In the genomic region with DNA sequence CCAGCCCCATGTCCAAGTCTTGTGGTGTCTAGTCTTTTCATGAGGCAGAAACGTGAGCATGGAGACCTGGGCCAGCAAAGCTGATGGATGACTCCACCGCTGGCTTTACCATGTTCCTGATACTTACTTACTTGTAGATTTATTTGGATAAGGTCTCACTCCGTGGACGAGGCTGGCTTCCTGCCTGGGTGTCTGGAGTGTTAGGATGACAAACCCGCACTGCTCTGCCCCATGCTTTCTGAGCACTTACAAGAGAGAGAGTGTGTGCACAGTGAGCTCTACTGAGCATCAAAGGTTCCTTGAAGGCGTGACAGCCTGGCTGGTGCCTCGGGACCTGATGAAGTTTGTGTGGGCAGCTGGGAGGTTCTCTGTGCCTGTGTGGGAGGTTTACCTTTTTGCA, we compare ENCODE assay signal across 18 mouse cellular contexts. TPM values are rescaled to one million over a fixed set of nuclear protein-coding genes. Genes with fewer than 3 reads are reported as not detected.
DNase-seq lines count a peak whose midpoint lies in the region; ATAC-seq lines count a peak whose summit lies in the region.
"Had no signal": no experiment of that assay in that cellular context is flagged by ENCODE, and none has a peak within 500 bp of the region (broad histone marks: within the 10 kb centered on the region; RNA-seq: fewer than 3 reads in every experiment).

No protein-coding gene starts in this region.

- H3K27me3 ChIP-seq in kidney, embryonic 14.5 days (ENCODE audit: control insufficient read depth, insufficient read depth, low read length): no peaks in the 10 kb centered on the region
- no peaks in the 10 kb centered on the region for H3K27me3 ChIP-seq in kidney, embryonic 15.5 days
- no peaks in the 10 kb centered on the region for H3K27me3 ChIP-seq in lung, embryonic 15.5 days
- H3K27me3 ChIP-seq: embryonic facial prominence, embryonic 15.5 days; heart, embryonic 15.5 days; midbrain, embryonic 13.5 days had no signal

- no peak overlapping the region for H3K4me3 ChIP-seq in kidney, embryonic 14.5 days (ENCODE audit: low read length)
- no peak overlapping the region for H3K4me3 ChIP-seq in kidney, embryonic 15.5 days (replicated peaks)
- no peak overlapping the region for H3K4me3 ChIP-seq in lung, embryonic 15.5 days
- H3K4me3 ChIP-seq: embryonic facial prominence, embryonic 15.5 days; forebrain, embryonic 10.5 days; heart, embryonic 15.5 days; hindbrain, embryonic 10.5 days; layer of hippocampus, adult 2 months; midbrain, embryonic 13.5 days had no signal

- no peaks in the 10 kb centered on the region for H3K36me3 ChIP-seq in kidney, embryonic 14.5 days (ENCODE audit: control insufficient read depth, insufficient read depth, low read length)
- no peaks in the 10 kb centered on the region for H3K36me3 ChIP-seq in kidney, embryonic 15.5 days
- H3K36me3 ChIP-seq in lung, embryonic 15.5 days: no peaks in the 10 kb centered on the region
- H3K36me3 ChIP-seq: embryonic facial prominence, embryonic 15.5 days; forebrain, embryonic 10.5 days; heart, embryonic 15.5 days; hindbrain, embryonic 10.5 days; midbrain, embryonic 13.5 days had no signal

- WGBS in kidney, embryonic 14.5 days: 31% methylated on average over 7 of the region's 7 CpGs
- whole genome bisulfite sequencing in kidney, embryonic 15.5 days: 27% methylated on average over 7 of the region's 7 CpGs
- WGBS in lung, embryonic 15.5 days: 10% methylated on average over 7 of the region's 7 CpGs

- H3K4me2 ChIP-seq in kidney, embryonic 14.5 days (replicated peaks; ENCODE audit: low read depth, low read length): no peak overlapping the region
- no peak overlapping the region for H3K4me2 ChIP-seq in kidney, embryonic 15.5 days
- no peak overlapping the region for H3K4me2 ChIP-seq in lung, embryonic 15.5 days
- H3K4me2 ChIP-seq: embryonic facial prominence, embryonic 15.5 days; heart, embryonic 15.5 days; midbrain, embryonic 13.5 days had no signal

- no peak overlapping the region for H3K9ac ChIP-seq in kidney, embryonic 14.5 days (ENCODE audit: low read depth, low read length)
- no peak overlapping the region for H3K9ac ChIP-seq in kidney, embryonic 15.5 days
- no peak overlapping the region for H3K9ac ChIP-seq in lung, embryonic 15.5 days
- H3K9ac ChIP-seq: embryonic facial prominence, embryonic 15.5 days; heart, embryonic 15.5 days; midbrain, embryonic 13.5 days had no signal

- peak; percentile 38; the same call in 1 of the 2 replicates for ATAC-seq in kidney, embryonic 14.5 days (ENCODE audit: low FRiP score, low TSS enrichment)
- ATAC-seq in kidney, embryonic 15.5 days (replicated peaks; ENCODE audit: low FRiP score): no peak
- ATAC-seq in lung, embryonic 15.5 days (ENCODE audit: borderline replicate concordance, extremely low read depth, low FRiP score, low TSS enrichment): peak; percentile 69; the same call in 1 of the 2 replicates
- ATAC-seq: midbrain, embryonic 13.5 days had no signal

- H3K4me1 ChIP-seq in kidney, embryonic 14.5 days (ENCODE audit: control insufficient read depth, insufficient read depth, low read length): peaks cover 7% of the 10 kb centered on the region; the same call in 1 of the 2 replicates
- H3K4me1 ChIP-seq in kidney, embryonic 15.5 days: peaks cover 27% of the 10 kb centered on the region
- peaks cover 13% of the 10 kb centered on the region for H3K4me1 ChIP-seq in lung, embryonic 15.5 days

- intact Hi-C loops in left cerebral cortex, postnatal 25 days (cut with DNase I): no loop called here

- H3K9me3 ChIP-seq in kidney, embryonic 14.5 days (ENCODE audit: control insufficient read depth, low read length): no peaks in the 10 kb centered on the region
- H3K9me3 ChIP-seq in kidney, embryonic 15.5 days (replicated peaks): no peaks in the 10 kb centered on the region
- H3K9me3 ChIP-seq in lung, embryonic 15.5 days: no peaks in the 10 kb centered on the region
- H3K9me3 ChIP-seq: embryonic facial prominence, embryonic 15.5 days; forebrain, embryonic 10.5 days; heart, embryonic 15.5 days; hindbrain, embryonic 10.5 days; midbrain, embryonic 13.5 days had no signal

- DNase-seq in lung, postnatal 25 days (ENCODE audit: low spot score): no peak
- DNase-seq in left cerebral cortex, postnatal 25 days (ENCODE audit: low spot score in 2 of 2): peak; percentile 36 to 60
- peak; percentile 24 to 56 for DNase-seq in lung, postnatal 4 days
- no peak for DNase-seq in embryo, embryonic 9.5 days (ENCODE audit: extremely low spot score)
- DNase-seq: adrenal gland, postnatal 25 days; cerebellum, adult 8-10 months; spleen, adult 18-20 months; thymus, adult 2 months had no signal

- H3K27ac ChIP-seq in kidney, embryonic 14.5 days (ENCODE audit: low read depth, low read length): no peak overlapping the region
- H3K27ac ChIP-seq in kidney, embryonic 15.5 days: no peak overlapping the region
- H3K27ac ChIP-seq in lung, embryonic 15.5 days: peak overlapping the region; percentile 27; the same call in 1 of the 2 replicates
- H3K27ac ChIP-seq: embryonic facial prominence, embryonic 15.5 days; forebrain, embryonic 10.5 days; heart, embryonic 15.5 days; hindbrain, embryonic 10.5 days; layer of hippocampus, adult 2 months; midbrain, embryonic 13.5 days had no signal

RNA-seq across cellular contexts. Expression of a gene that starts 27.5 kb away (rescaled TPM):
- 6.6 and 7.9 TPM in 2 replicates for polyA plus RNA-seq in kidney, embryonic 14.5 days (2014; fragmentation: Nextera tagmentation; extraction: Ambion mirVana)
- polyA plus RNA-seq in kidney, embryonic 15.5 days (2015; fragmentation: Nextera tagmentation; extraction: Ambion mirVana): 8.2 and 8.3 TPM in 2 replicates
- polyA plus RNA-seq in lung, embryonic 15.5 days (2015; fragmentation: Nextera tagmentation; extraction: Ambion mirVana): 5.0 and 6.2 TPM in 2 replicates
- total RNA-seq in left cerebral cortex, postnatal 25 days (2021): 10 to 100 TPM; 40.4 to 41.8 TPM
- total RNA-seq: granulocyte monocyte progenitor cell, adult 5-6 weeks had no signal

Comparison
In these comparisons a context has a peak if more than half of its experiments do, and no peak if none do; other contexts are left out.
1. DNase-seq: peak in left cerebral cortex, postnatal 25 days (2 of 2) and lung, postnatal 4 days (2 of 2); none in lung, postnatal 25 days (single experiment) and embryo, embryonic 9.5 days (single experiment).